Mouse (Mus musculus): ENCODE measurements at regions not wholly inside any gene's neighbourhood (a gene's known extent, or its start where the extent isn't known, plus 50 kb on each side); places are given as distances from the start of the nearest gene placed in this dataset.

- no peaks in the 10 kb centered on the region for H3K9me3 ChIP-seq (ENCODE audit: control insufficient read depth, low read length)
- H3K27ac ChIP-seq (ENCODE audit: low read depth, low read length), result no peak overlapping the region
- no peaks in the 10 kb centered on the region for H3K27me3 ChIP-seq (replicated peaks; ENCODE audit: control insufficient read depth, insufficient read depth, low read length)
- ATAC-seq, result no peak
- no peaks in the 10 kb centered on the region for H3K4me1 ChIP-seq (ENCODE audit: control insufficient read depth, insufficient read depth, low read depth, low read length)
- H3K36me3 ChIP-seq (ENCODE audit: control insufficient read depth, insufficient read depth, low read length), result no peaks in the 10 kb centered on the region
- H3K4me3 ChIP-seq (ENCODE audit: low read length), result no peak overlapping the region
- 90% methylated on average over 9 of the region's 9 CpGs for WGBS
- H3K9ac ChIP-seq (ENCODE audit: low read depth, low read length), result no peak overlapping the region
- H3K4me2 ChIP-seq (ENCODE audit: low read length), result no peak overlapping the region
Measured at GRCm38 (mm10) chr3:31433201-31433600, 123.0 kb upstream of the Slc7a14 start.

GRCm38 (mm10) chr3:31423517-31423916 is 113.3 kb upstream of the Slc7a14 start:
- Histone ChIP-seq H3K36me3 (ENCODE audit: control insufficient read depth, insufficient read depth, low read length) (no peaks in the 10 kb centered on the region), H3K4me2 (ENCODE audit: low read length) (no peak overlapping the region), H3K4me1 (ENCODE audit: control insufficient read depth, insufficient read depth, low read depth, low read length) (no peaks in the 10 kb centered on the region), H3K9ac (ENCODE audit: low read depth, low read length) (no peak overlapping the region), H3K4me3 (ENCODE audit: low read length) (no peak overlapping the region), H3K27me3 (replicated peaks; ENCODE audit: control insufficient read depth, insufficient read depth, low read length) (no peaks in the 10 kb centered on the region), H3K9me3 (ENCODE audit: control insufficient read depth, low read length) (no peaks in the 10 kb centered on the region), H3K27ac (ENCODE audit: low read depth, low read length) (no peak overlapping the region)
- ATAC-seq, result no peak
- 91% methylated on average over 14 of the region's 14 CpGs for WGBS

- ATAC-seq, result no peak
- WGBS, result 88% methylated on average over 4 of the region's 4 CpGs
- Histone ChIP-seq H3K9ac (ENCODE audit: low read depth, low read length) (no peak overlapping the region), H3K27me3 (replicated peaks; ENCODE audit: control insufficient read depth, insufficient read depth, low read length) (no peaks in the 10 kb centered on the region), H3K4me3 (ENCODE audit: low read length) (no peak overlapping the region), H3K4me1 (ENCODE audit: control insufficient read depth, insufficient read depth, low read depth, low read length) (no peaks in the 10 kb centered on the region), H3K4me2 (ENCODE audit: low read length) (no peak overlapping the region), H3K36me3 (ENCODE audit: control insufficient read depth, insufficient read depth, low read length) (no peaks in the 10 kb centered on the region), H3K9me3 (ENCODE audit: control insufficient read depth, low read length) (no peaks in the 10 kb centered on the region), H3K27ac (ENCODE audit: low read depth, low read length) (no peak overlapping the region)
Measured at GRCm38 (mm10) chr3:31408802-31409201, 98.6 kb upstream of the Slc7a14 start.

- Histone ChIP-seq H3K4me3 (ENCODE audit: low read length) (no peak overlapping the region), H3K4me2 (ENCODE audit: low read length) (no peak overlapping the region), H3K36me3 (ENCODE audit: control insufficient read depth, insufficient read depth, low read length) (no peaks in the 10 kb centered on the region), H3K27ac (ENCODE audit: low read depth, low read length) (no peak overlapping the region), H3K27me3 (replicated peaks; ENCODE audit: control insufficient read depth, insufficient read depth, low read length) (no peaks in the 10 kb centered on the region), H3K9me3 (ENCODE audit: control insufficient read depth, low read length) (no peaks in the 10 kb centered on the region), H3K4me1 (ENCODE audit: control insufficient read depth, insufficient read depth, low read depth, low read length) (no peaks in the 10 kb centered on the region), H3K9ac (ENCODE audit: low read depth, low read length) (no peak overlapping the region)
- ATAC-seq, result no peak
- WGBS, result 12% methylated on average over 1 of the region's 1 CpGs
Measured at GRCm38 (mm10) chr3:31405880-31406279, 95.7 kb upstream of the Slc7a14 start.

- Histone ChIP-seq H3K4me1 (ENCODE audit: control insufficient read depth, insufficient read depth, low read depth, low read length) (no peaks in the 10 kb centered on the region), H3K27me3 (replicated peaks; ENCODE audit: control insufficient read depth, insufficient read depth, low read length) (no peaks in the 10 kb centered on the region), H3K9ac (ENCODE audit: low read depth, low read length) (no peak overlapping the region), H3K36me3 (ENCODE audit: control insufficient read depth, insufficient read depth, low read length) (no peaks in the 10 kb centered on the region), H3K27ac (ENCODE audit: low read depth, low read length) (no peak overlapping the region), H3K4me3 (ENCODE audit: low read length) (no peak overlapping the region), H3K4me2 (ENCODE audit: low read length) (no peak overlapping the region), H3K9me3 (ENCODE audit: control insufficient read depth, low read length) (no peaks in the 10 kb centered on the region)
- ATAC-seq, result no peak
- 66% methylated on average over 2 of the region's 2 CpGs for WGBS
Measured at GRCm38 (mm10) chr3:31399136-31399535, 89.0 kb upstream of the Slc7a14 start.

- Histone ChIP-seq H3K9ac (ENCODE audit: low read depth, low read length) (no peak overlapping the region), H3K4me2 (ENCODE audit: low read length) (no peak overlapping the region), H3K36me3 (ENCODE audit: control insufficient read depth, insufficient read depth, low read length) (no peaks in the 10 kb centered on the region), H3K4me3 (ENCODE audit: low read length) (no peak overlapping the region), H3K9me3 (ENCODE audit: control insufficient read depth, low read length) (no peaks in the 10 kb centered on the region), H3K27ac (ENCODE audit: low read depth, low read length) (no peak overlapping the region), H3K27me3 (replicated peaks; ENCODE audit: control insufficient read depth, insufficient read depth, low read length) (no peaks in the 10 kb centered on the region), H3K4me1 (ENCODE audit: control insufficient read depth, insufficient read depth, low read depth, low read length) (no peaks in the 10 kb centered on the region)
- ATAC-seq, result no peak
- 95% methylated on average over 4 of the region's 4 CpGs for WGBS
Measured at GRCm38 (mm10) chr3:31394533-31394932, 84.4 kb upstream of the Slc7a14 start.

GRCm38 (mm10) chr3:31389955-31390354 is 79.8 kb upstream of the Slc7a14 start:
- Histone ChIP-seq H3K27me3 (replicated peaks; ENCODE audit: control insufficient read depth, insufficient read depth, low read length) (no peaks in the 10 kb centered on the region), H3K36me3 (ENCODE audit: control insufficient read depth, insufficient read depth, low read length) (no peaks in the 10 kb centered on the region), H3K27ac (ENCODE audit: low read depth, low read length) (no peak overlapping the region), H3K9me3 (ENCODE audit: control insufficient read depth, low read length) (no peaks in the 10 kb centered on the region), H3K4me1 (ENCODE audit: control insufficient read depth, insufficient read depth, low read depth, low read length) (no peaks in the 10 kb centered on the region), H3K4me2 (ENCODE audit: low read length) (no peak overlapping the region), H3K9ac (ENCODE audit: low read depth, low read length) (no peak overlapping the region), H3K4me3 (ENCODE audit: low read length) (no peak overlapping the region)
- no peak for ATAC-seq
- 79% methylated on average over 2 of the region's 2 CpGs for WGBS

GRCm38 (mm10) chr3:31375678-31376077 is 65.5 kb upstream of the Slc7a14 start:
- WGBS, result 79% methylated on average over 3 of the region's 3 CpGs
- Histone ChIP-seq H3K9me3 (ENCODE audit: control insufficient read depth, low read length) (no peaks in the 10 kb centered on the region), H3K4me1 (ENCODE audit: control insufficient read depth, insufficient read depth, low read depth, low read length) (no peaks in the 10 kb centered on the region), H3K4me2 (ENCODE audit: low read length) (no peak overlapping the region), H3K27ac (ENCODE audit: low read depth, low read length) (no peak overlapping the region), H3K27me3 (replicated peaks; ENCODE audit: control insufficient read depth, insufficient read depth, low read length) (no peaks in the 10 kb centered on the region), H3K9ac (ENCODE audit: low read depth, low read length) (no peak overlapping the region), H3K36me3 (ENCODE audit: control insufficient read depth, insufficient read depth, low read length) (no peaks in the 10 kb centered on the region), H3K4me3 (ENCODE audit: low read length) (no peak overlapping the region)
- no peak for ATAC-seq

GRCm38 (mm10) chr3:31374061-31374460 is 63.9 kb upstream of the Slc7a14 start:
- H3K4me3 ChIP-seq (ENCODE audit: low read length), result no peak overlapping the region
- no peaks in the 10 kb centered on the region for H3K4me1 ChIP-seq (ENCODE audit: control insufficient read depth, insufficient read depth, low read depth, low read length)
- no peak overlapping the region for H3K4me2 ChIP-seq (ENCODE audit: low read length)
- no peaks in the 10 kb centered on the region for H3K27me3 ChIP-seq (replicated peaks; ENCODE audit: control insufficient read depth, insufficient read depth, low read length)
- no peaks in the 10 kb centered on the region for H3K36me3 ChIP-seq (ENCODE audit: control insufficient read depth, insufficient read depth, low read length)
- H3K9me3 ChIP-seq (ENCODE audit: control insufficient read depth, low read length), result no peaks in the 10 kb centered on the region
- H3K9ac ChIP-seq (ENCODE audit: low read depth, low read length), result no peak overlapping the region
- no peak overlapping the region for H3K27ac ChIP-seq (ENCODE audit: low read depth, low read length)
- no peak for ATAC-seq

- H3K9ac ChIP-seq (ENCODE audit: low read depth, low read length), result no peak overlapping the region
- no peak overlapping the region for H3K4me3 ChIP-seq (ENCODE audit: low read length)
- 58% methylated on average over 2 of the region's 2 CpGs for WGBS
- H3K4me2 ChIP-seq (ENCODE audit: low read length), result no peak overlapping the region
- H3K9me3 ChIP-seq (ENCODE audit: control insufficient read depth, low read length), result no peaks in the 10 kb centered on the region
- H3K27me3 ChIP-seq (replicated peaks; ENCODE audit: control insufficient read depth, insufficient read depth, low read length), result no peaks in the 10 kb centered on the region
- no peak overlapping the region for H3K27ac ChIP-seq (ENCODE audit: low read depth, low read length)
- no peaks in the 10 kb centered on the region for H3K36me3 ChIP-seq (ENCODE audit: control insufficient read depth, insufficient read depth, low read length)
- ATAC-seq, result peak; percentile 63
- no peaks in the 10 kb centered on the region for H3K4me1 ChIP-seq (ENCODE audit: control insufficient read depth, insufficient read depth, low read depth, low read length)
Measured at GRCm38 (mm10) chr3:31368259-31368658, 58.1 kb upstream of the Slc7a14 start.
